ENCODE assay signal across 8 mouse cellular contexts in the genomic region with DNA sequence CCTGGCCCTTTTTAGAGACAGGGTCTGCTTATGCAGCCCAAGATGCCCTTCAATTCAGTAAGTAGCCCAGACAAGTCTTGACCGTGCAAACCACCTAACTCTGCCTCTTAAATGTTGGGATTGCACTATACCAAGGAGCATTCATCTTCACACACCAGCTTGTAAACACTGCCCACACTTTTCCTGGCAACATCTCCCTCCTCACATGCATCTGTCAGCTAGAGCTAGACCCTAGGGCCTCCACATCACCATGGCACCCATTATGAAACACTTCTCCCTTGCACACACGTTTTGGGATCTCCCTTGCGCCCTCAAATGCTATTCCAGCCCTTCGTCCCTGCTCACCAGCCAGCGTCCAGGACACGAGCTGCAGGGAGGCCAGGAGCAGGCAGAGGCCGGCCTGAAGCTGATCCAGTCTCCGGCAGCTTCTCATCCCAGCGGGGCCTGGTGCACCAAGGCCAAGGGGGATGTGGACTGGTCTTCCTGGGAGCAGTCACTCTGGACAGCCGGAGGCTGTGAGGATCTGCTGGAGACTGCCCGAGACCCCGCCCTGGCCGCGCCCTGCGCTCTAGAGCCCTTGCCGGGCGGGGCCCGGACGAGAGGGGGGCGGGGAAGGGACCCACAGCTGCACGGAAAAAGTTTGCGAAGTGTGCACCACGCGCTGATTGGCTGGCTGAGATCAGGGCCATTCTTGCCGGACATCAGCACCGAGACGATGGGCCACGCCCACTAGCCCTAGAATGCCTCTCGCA. TPM values are rescaled to one million over a fixed set of nuclear protein-coding genes. Genes with fewer than 3 reads are reported as not detected.
A peak's percentile ranks its signal among the peaks of the same experiment; 100 is the strongest.
DNase-seq lines count a peak whose midpoint lies in the region; ATAC-seq and TF ChIP-seq lines count a peak whose summit lies in the region.

A gene (minus strand): TSS at position 547 of the 752 bp plus-strand sequence.

- peak within 1 kb of the TSS; percentile 36; the same call in 1 of the 2 replicates for H3K4me2 ChIP-seq in lung, postnatal 0 days (replicated peaks; ENCODE audit: low read depth, low read length)

- peak; percentile 43 for DNase-seq in WW6 (ENCODE audit: low read depth, low spot score)
- peak; percentile 76 for DNase-seq in embryo, embryonic 9.5 days (ENCODE audit: extremely low spot score)
- DNase-seq in heart, adult 18-20 months, result peak; percentile 80 to 90
- DNase-seq in kidney, adult 18-20 months, result peak; percentile 18
- DNase-seq in lung, postnatal 0 days (ENCODE audit: low spot score), result peak; percentile 38
- DNase-seq in thymus, postnatal 10 days (ENCODE audit: low spot score in 2 of 2), result no peak

- no peaks in the 10 kb centered on the region for H3K36me3 ChIP-seq in lung, postnatal 0 days (ENCODE audit: insufficient read depth, low read length)
- H3K36me3 ChIP-seq in small intestine, adult 2 months (ENCODE audit: control insufficient read depth, insufficient read depth, low read length), result no peaks in the 10 kb centered on the region

- H3K4me3 ChIP-seq in lung, postnatal 0 days (ENCODE audit: low read depth, low read length), result no peak within 1 kb of the TSS
- peak within 1 kb of the TSS; percentile 28 for H3K4me3 ChIP-seq in small intestine, adult 2 months (ENCODE audit: low read depth, low read length)

- peaks cover 3% of the 10 kb centered on the region; the same call in 1 of the 2 replicates for H3K4me1 ChIP-seq in lung, postnatal 0 days (ENCODE audit: insufficient read depth, low read depth, low read length)
- H3K4me1 ChIP-seq in small intestine, adult 2 months (ENCODE audit: control insufficient read depth, insufficient read depth, insufficient read length, low read length), result peaks cover 6% of the 10 kb centered on the region

- TF ChIP-seq CTCF in lung, postnatal 0 days (IDR thresholded peaks at IDR 0.05), result no peak
- no peak for TF ChIP-seq CTCF in small intestine, adult 2 months (IDR thresholded peaks at IDR 0.05; ENCODE audit: extremely low read depth, insufficient read length, insufficient replicate concordance, low read depth, low read length)

- peak; percentile 80 for ATAC-seq in lung, postnatal 0 days
- ATAC-seq in activated CD4-positive, CD25-positive, alpha-beta regulatory T cell, adult 4 months, result no peak

- no peak within 1 kb of the TSS for H3K27ac ChIP-seq in lung, postnatal 0 days (ENCODE audit: low read length)
- H3K27ac ChIP-seq in small intestine, adult 2 months (ENCODE audit: insufficient read depth, low read depth, low read length), result no peak within 1 kb of the TSS

- H3K9me3 ChIP-seq in lung, postnatal 0 days (ENCODE audit: low read length), result no peaks in the 10 kb centered on the region

- TF ChIP-seq POLR2A in small intestine, adult 2 months (IDR thresholded peaks at IDR 0.05; ENCODE audit: low read depth, low read length), result no peak

- H3K9ac ChIP-seq in lung, postnatal 0 days (replicated peaks; ENCODE audit: low read depth), result no peak within 1 kb of the TSS

- TF ChIP-seq EP300 in lung, postnatal 0 days (IDR thresholded peaks at IDR 0.05), result no peak

- H3K27me3 ChIP-seq in lung, postnatal 0 days (replicated peaks; ENCODE audit: insufficient read depth, low read length), result no peaks in the 10 kb centered on the region
- peaks cover 4% of the 10 kb centered on the region; the same call in 1 of the 2 replicates for H3K27me3 ChIP-seq in small intestine, adult 2 months (ENCODE audit: control insufficient read depth, insufficient read depth, low read length)

- 7% methylated on average over 28 of the region's 29 CpGs for WGBS in lung, postnatal 0 days
- WGBS in small intestine, adult 2 months, result 7% methylated on average over 29 of the region's 29 CpGs

RNA-seq across cellular contexts. Expression of the gene that starts here (rescaled TPM):
- 10 to 100 TPM; 14.4 to 16.1 TPM for total RNA-seq in heart, adult 18-20 months (2021)
- polyA plus RNA-seq in lung, postnatal 0 days (2015; fragmentation: Nextera tagmentation; extraction: Ambion mirVana), result 0.44 and 0.56 TPM in 2 replicates
- 2.1 and 2.4 TPM in 2 replicates for polyA plus RNA-seq in small intestine, adult 2 months (2012; rRNA removed)
- not detected for polyA plus RNA-seq in activated CD4-positive, CD25-positive, alpha-beta regulatory T cell, adult 4 months (2017; shearing (Covaris generic))

Comparison
In these comparisons a context has a peak if more than half of its experiments do, and no peak if none do; other contexts are left out.
1. Peak in DNase-seq, ATAC-seq and H3K4me2 ChIP-seq in lung, postnatal 0 days; RNA of the gene not detected or under 1 TPM.
2. DNase-seq: peak in WW6 (single experiment), embryo, embryonic 9.5 days (single experiment), heart, adult 18-20 months (2 of 2) and kidney, adult 18-20 months (single experiment); none in thymus, postnatal 10 days (0 of 2).